Mouse (Mus musculus) embryonic fibroblast, embryonic 13.5 days (primary cell): ENCODE measurements around the gene Nbea. TPM values are rescaled to one million over a fixed set of nuclear protein-coding genes. Genes with fewer than 3 reads are reported as not detected.

ENCODE experiments used
- H3K27ac ChIP-seq: 2 replicates; pipeline ENCODE4 v1.5.1; 2012; ENCODE audit warnings: low read length, control low read depth, inconsistent platforms; ENCODE audit not compliant: insufficient read depth
- H3K4me1 ChIP-seq: 2 replicates; pipeline ENCODE4 v1.6.1; 2011; ENCODE audit warnings: low read length; ENCODE audit not compliant: control insufficient read depth, insufficient read depth
- H3K4me3 ChIP-seq: 2 replicates; pipeline ENCODE4 v1.5.1; 2011; ENCODE audit warnings: mild to moderate bottlenecking, control low read depth, low read length; ENCODE audit not compliant: insufficient read depth
- CTCF ChIP-seq: IDR thresholded peaks from 2 replicates; pipeline ENCODE4 v1.5.1; 2011; ENCODE audit warnings: mild to moderate bottlenecking, control low read depth, low read length, moderate library complexity, borderline replicate concordance; ENCODE audit not compliant: insufficient read depth
- POLR2A ChIP-seq: IDR thresholded peaks from 2 replicates; pipeline ENCODE4 v1.6.1; 2011; ENCODE audit warnings: low read depth, mild to moderate bottlenecking, control low read depth, low read length, moderate library complexity
- polyA plus RNA-seq: library from polyadenylated mRNA; stranded (reverse); fragments of >200 nt; gene quantifications from 2 replicates; pipeline ENCODE4 v1.2.4, GENCODE M21; 2011; ENCODE audit warnings: low read depth; ENCODE audit not compliant: missing spikeins, insufficient read length

Gene Nbea
- polyA plus RNA-seq, 1 experiment: 35.3 TPM

DNA sequence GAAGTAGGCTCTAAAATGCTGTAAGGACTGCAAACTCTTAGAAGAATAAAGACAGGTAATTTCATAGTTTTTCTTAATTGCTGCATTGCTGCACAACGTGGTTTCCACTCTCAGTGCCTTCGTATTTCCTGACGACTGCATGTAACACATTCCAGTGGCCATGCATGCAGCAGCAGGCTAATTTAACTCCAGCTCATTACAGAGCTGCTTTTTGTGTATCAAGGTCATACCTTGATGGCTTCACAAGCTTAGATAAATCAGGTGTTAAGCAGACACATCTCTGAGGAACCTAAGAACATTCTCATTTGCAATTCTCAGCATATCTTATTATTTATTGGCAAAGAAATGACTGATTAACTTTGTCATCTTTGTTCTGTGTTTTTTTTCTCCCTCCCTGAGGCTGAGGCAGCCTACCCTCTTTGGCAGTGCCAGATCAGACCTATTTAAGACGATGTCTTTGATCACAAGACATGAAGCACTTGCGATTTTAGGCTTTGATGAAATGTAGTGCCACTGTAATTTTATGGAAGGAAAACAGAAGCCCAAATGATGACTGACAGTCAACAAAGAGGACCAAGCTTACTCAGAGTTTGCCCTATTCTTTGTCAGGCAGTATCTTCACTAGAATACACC lies 368.4 kb downstream of the Nbea start:
- no peak overlapping the region for H3K27ac ChIP-seq
- H3K4me3 ChIP-seq: no peak overlapping the region
- TF ChIP-seq POLR2A (no peak), CTCF (no peak)
- peaks cover 3% of the 10 kb centered on the region; the same call in 1 of the 2 replicates for H3K4me1 ChIP-seq

DNA sequence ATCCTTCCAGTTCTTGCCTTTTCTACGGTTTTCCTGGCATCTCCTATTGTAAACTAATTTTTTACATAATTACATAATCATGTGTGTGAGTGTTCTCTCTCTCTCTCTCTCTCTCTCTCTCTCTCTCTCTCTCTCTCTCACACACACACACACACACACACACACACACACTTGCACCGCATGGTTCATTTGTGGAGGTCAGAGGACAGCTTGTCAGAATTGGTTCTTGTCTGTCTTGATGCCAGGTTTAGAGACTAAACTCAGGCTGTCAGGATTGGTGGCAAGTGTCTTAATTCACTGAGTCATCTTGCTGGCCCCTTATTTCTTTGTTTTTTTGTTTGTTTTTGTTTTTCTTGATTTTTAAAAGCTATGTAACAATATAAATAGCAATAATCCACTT lies 388.7 kb downstream of the Nbea start:
- no peaks in the 10 kb centered on the region; the same call in 1 of the 2 replicates for H3K4me1 ChIP-seq
- H3K27ac ChIP-seq: no peak overlapping the region
- H3K4me3 ChIP-seq: no peak overlapping the region
- TF ChIP-seq CTCF (no peak), POLR2A (no peak)

DNA sequence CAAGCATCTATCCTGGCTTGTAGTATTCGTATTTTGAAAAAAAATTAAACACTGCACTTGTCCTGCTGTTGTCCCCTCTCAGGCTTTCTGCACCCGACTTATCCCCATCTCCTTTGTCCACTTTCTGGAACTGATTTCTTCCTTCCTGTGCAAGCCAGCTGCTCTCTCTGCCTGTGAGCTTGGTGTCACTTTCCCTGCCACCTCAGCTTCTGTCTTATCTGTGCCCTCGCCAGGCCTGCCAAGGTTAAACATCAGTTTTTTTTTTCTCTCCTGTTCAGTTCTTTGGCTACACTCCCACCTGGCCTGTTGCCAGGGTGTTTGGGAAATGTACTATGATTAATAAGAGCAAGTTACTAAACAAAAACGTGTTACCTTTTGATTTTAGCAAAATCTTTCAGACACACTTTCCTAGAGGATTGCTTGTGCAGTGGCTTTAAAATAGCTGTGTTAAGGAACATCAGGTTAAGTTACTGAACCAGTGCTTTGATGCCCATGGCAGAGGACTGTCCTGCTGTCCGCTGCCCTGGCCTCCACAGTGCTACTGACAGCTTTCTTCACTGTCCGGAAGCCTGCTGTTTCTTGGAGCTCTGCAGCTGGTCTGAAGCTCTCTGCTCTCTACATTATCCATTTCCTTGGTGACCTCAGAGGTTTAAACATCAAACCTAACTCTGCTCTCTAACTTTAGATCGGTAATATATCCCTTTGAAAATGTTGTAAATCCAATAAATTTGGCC lies 389.5 kb downstream of the Nbea start:
- TF ChIP-seq CTCF: no peak
- TF ChIP-seq POLR2A: no peak
- H3K4me1 ChIP-seq: no peaks in the 10 kb centered on the region; the same call in 1 of the 2 replicates
- no peak overlapping the region for H3K4me3 ChIP-seq
- H3K27ac ChIP-seq: no peak overlapping the region

DNA sequence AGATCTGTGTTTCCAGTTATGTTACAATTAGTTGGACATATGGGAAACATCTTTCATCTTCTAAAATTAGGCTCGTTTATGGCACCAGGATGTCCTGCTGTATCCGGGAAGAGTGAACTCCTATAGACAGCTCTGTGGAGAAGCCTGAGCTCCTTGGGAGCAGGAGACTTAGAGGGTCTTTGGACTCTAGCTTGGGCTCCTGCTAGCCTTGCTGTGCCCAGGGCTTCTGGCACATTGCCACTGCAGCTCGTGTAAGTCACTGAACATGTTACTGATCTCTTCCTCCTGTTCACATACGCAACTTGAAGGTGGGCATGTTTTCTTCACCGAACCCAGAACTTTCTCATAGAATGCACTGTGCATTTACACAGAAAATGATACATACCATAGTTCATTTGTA lies 391.2 kb downstream of the Nbea start:
- TF ChIP-seq POLR2A: no peak
- TF ChIP-seq CTCF: no peak
- Histone ChIP-seq H3K4me1 (no peaks in the 10 kb centered on the region; the same call in 1 of the 2 replicates), H3K27ac (no peak overlapping the region), H3K4me3 (no peak overlapping the region)

DNA sequence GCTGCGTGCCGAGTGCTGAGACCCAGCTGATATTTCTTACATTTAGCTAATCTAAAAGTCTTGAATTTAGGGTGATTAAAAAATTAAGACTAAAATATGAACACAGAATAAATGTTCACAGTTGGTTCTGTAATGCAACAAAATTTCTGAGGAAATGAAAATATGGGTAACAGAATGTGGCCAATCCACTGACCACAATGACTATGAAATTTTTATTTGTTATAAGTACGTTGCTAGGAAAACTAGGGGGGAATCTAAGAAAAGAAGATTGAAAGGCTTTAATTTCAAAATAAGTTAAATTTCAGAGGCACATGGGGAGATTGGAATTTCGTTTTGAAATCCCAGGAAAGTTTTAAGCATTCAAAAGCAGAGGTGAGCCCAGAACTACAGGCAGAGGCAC lies 392.9 kb downstream of the Nbea start:
- TF ChIP-seq CTCF: no peak
- TF ChIP-seq POLR2A: no peak
- Histone ChIP-seq H3K4me3 (no peak overlapping the region), H3K27ac (no peak overlapping the region), H3K4me1 (no peaks in the 10 kb centered on the region; the same call in 1 of the 2 replicates)

DNA sequence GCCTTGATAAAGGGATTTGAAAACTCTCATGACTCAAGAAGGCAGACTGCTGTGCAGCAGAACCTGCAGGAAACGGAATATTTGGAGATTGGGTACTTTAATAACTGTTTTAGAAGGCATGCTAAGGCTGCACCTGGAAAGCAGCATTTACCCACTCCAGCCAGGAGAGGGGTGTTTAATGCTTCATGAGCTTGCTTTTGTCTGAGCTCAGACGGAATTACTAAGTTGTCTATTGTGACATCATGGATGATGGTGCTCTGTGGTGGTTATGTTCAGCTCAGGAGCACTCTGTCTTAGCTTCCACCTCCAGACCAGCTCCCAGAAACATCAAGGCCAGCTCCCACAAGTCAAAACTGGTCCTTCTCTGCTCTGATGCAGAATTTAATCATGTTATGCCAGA lies 393.6 kb downstream of the Nbea start:
- no peak for TF ChIP-seq CTCF
- no peak for TF ChIP-seq POLR2A
- H3K4me3 ChIP-seq: no peak overlapping the region
- no peak overlapping the region for H3K27ac ChIP-seq
- no peaks in the 10 kb centered on the region; the same call in 1 of the 2 replicates for H3K4me1 ChIP-seq

DNA sequence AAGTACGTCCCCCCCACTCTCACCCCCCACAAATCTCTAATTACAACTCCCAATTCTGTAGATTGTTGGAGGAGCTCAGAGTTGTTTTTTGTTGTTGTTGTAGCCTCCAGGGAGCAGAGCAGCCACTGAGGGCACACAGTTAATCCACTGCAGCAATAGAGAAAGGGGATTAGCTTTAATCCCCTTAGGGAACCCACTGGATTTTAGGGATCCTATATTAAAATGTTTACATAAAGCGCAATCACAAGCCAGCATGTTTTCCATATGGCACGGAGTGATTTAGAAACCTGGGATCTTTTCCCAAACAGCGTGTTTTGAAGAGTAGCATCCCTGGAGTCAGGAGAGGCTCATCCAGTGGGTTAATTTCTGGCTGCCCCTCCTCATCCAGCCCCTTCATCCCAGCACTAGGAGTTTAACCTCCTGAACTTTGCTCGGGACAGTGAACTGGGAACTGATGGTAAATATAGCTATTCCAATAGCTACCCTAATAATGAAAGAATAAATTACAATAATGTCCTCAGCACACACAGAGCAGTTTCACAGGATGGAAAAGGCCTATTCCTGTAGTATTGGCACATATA lies 394.8 kb downstream of the Nbea start:
- TF ChIP-seq CTCF (no peak), POLR2A (no peak)
- Histone ChIP-seq H3K4me1 (no peaks in the 10 kb centered on the region), H3K4me3 (no peak overlapping the region), H3K27ac (no peak overlapping the region)

DNA sequence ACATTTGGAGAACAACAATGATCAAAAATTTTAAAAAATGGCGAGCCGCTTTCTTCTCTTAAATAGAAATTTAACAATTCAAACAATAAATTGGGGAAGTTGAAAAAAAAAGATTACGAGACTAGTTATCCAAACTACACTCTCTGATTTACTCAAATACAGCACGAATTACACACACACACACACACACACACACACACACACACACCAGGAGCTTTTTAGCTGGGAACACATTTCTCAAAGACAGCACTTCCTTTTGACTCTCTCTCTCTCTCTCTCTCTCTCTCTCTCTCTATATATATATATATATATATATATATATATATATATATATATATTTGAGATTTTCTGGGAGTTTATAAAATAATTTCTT lies 395.3 kb downstream of the Nbea start:
- H3K27ac ChIP-seq: no peak overlapping the region
- no peak overlapping the region for H3K4me3 ChIP-seq
- TF ChIP-seq CTCF: no peak
- TF ChIP-seq POLR2A: no peak
- H3K4me1 ChIP-seq: no peaks in the 10 kb centered on the region

DNA sequence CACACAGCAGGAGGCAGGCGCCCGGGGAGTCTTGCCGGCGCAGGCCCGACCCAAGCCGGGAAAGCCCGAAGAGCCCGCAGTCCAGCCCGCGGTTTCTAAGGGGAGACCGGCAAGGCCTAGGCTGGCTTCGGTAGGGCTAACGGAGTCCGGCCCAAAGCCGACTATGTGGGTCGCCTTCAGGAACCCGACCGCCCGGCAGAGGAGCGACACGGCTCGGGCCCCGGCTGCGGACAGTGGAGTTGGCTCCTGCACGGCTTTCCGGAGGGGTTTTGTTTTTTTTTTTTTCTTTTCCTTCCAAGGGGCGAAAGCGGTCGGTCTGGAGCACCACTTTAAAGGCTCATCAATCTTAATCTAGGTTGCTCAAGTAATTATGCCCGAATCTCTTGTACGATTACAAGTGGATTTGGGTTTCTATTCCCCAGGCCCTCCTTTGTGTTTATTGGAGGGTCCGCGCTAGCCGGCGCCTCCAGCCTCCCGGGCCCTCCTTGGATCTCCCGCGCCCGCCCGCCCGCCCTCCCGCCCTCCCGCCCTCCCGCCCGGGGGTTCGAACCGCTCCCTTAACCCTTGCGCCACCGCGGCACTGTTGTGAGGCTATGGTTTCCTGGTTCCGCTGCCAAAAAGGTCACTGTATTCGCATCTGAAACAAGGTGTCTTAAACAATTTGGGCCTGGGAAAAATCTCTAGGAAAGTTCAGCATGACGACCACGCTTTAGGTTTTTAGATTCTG lies 395.9 kb downstream of the Nbea start:
- H3K27ac ChIP-seq: peak overlapping the region; percentile 23

More for the DNA sequence above, 395.9 kb downstream of the Nbea start:
- Histone ChIP-seq H3K4me1 (no peaks in the 10 kb centered on the region), H3K4me3 (peak overlapping the region; percentile 42)
- TF ChIP-seq CTCF (no peak), POLR2A (no peak)
